Mouse (Mus musculus) liver, adult 2 months (tissue): Measurements from ENCODE around the gene Gpr27. TPM values are rescaled to one million over a fixed set of nuclear protein-coding genes. Genes with fewer than 3 reads are reported as not detected.

Source experiments
- DNase-seq: peaks from one replicate; pipeline ENCODE4 v3.0.0-alpha.2; 2011; ENCODE audit warnings: low read depth, low spot score; ENCODE audit errors: extremely low read depth
- H3K27ac ChIP-seq: fragments of 200-500 bp; replicated peaks from 2 replicates; pipeline ENCODE4 v1.5.1; 2012; ENCODE audit warnings: low read depth, mild to moderate bottlenecking, control low read depth, inconsistent platforms, low read length; ENCODE audit not compliant: insufficient read depth
- H3K27me3 ChIP-seq: fragments of 200-500 bp; 2 replicates; pipeline ENCODE4 v1.6.1; 2012; ENCODE audit warnings: mild to moderate bottlenecking, moderate library complexity, low read length, inconsistent platforms; ENCODE audit not compliant: control insufficient read depth, insufficient read depth
- H3K36me3 ChIP-seq: fragments of 200-500 bp; 2 replicates; pipeline ENCODE4 v1.6.1; 2012; ENCODE audit warnings: low read length, inconsistent platforms; ENCODE audit not compliant: control insufficient read depth, insufficient read depth
- H3K4me1 ChIP-seq: fragments of 200-500 bp; 2 replicates; pipeline ENCODE4 v1.6.1; 2011; ENCODE audit warnings: low read length; ENCODE audit not compliant: control insufficient read depth, insufficient read depth
- H3K4me3 ChIP-seq: fragments of 200-500 bp; 2 replicates; pipeline ENCODE4 v1.5.1; 2011; ENCODE audit warnings: low read depth, mild to moderate bottlenecking, control low read depth, low read length, moderate library complexity; ENCODE audit not compliant: insufficient read depth
- H3K79me2 ChIP-seq: fragments of 200-500 bp; 2 replicates; pipeline ENCODE4 v1.6.1; 2012; ENCODE audit warnings: inconsistent platforms, mild to moderate bottlenecking, low read length, moderate library complexity; ENCODE audit not compliant: control insufficient read depth, insufficient read depth
- H3K9ac ChIP-seq: fragments of 200-500 bp; 2 replicates; pipeline ENCODE4 v1.6.1; 2012; ENCODE audit warnings: low read depth, mild to moderate bottlenecking, control low read depth, inconsistent platforms, low read length
- CTCF ChIP-seq: fragments of 200-500 bp; IDR thresholded peaks from 2 replicates; pipeline ENCODE4 v1.5.1; 2011; ENCODE audit warnings: low read depth, low read length, control low read depth
- POLR2A ChIP-seq: fragments of 200-500 bp; IDR thresholded peaks from 2 replicates; pipeline ENCODE4 v1.6.1; 2011; ENCODE audit warnings: low read length, control low read depth; ENCODE audit not compliant: insufficient read depth; ENCODE audit errors: extremely low read depth
- WGBS: fragments of 180-500 bp; shearing (Covaris S2); methylation state at CpG from one replicate; pipeline ENCODE4 v1.1.7; 2018; 5-methylcytosine and 5-hydroxymethylcytosine counted together
- polyA plus RNA-seq: library from polyadenylated mRNA; depleted of rRNA; stranded (reverse); fragments of >200 nt; gene quantifications from 2 replicates; pipeline ENCODE4 v1.2.3, GENCODE M21; 2012
- total RNA-seq: library from RNA; depleted of rRNA; stranded (reverse); fragments of >200 nt; gene quantifications from 2 replicates; pipeline ENCODE4 v1.2.3, GENCODE M21; 2014

Gene Gpr27
- total and polyA plus RNA-seq, 2 experiments: 0.07 to 0.09 TPM

GRCm38 (mm10) chr6:99683974-99684373 is 8.5 kb upstream of the Gpr27 start:
- Histone ChIP-seq H3K4me3 (no peak overlapping the region), H3K36me3 (no peaks in the 10 kb centered on the region), H3K9ac (no peak overlapping the region), H3K79me2 (no peaks in the 10 kb centered on the region), H3K4me1 (no peaks in the 10 kb centered on the region), H3K27ac (no peak overlapping the region), H3K27me3 (0 out of 2 replicates have a peak, but pooled peaks cover 2% of the 10 kb centered on the region)
- no peak for DNase-seq
- no peak for TF ChIP-seq CTCF
- no peak for TF ChIP-seq POLR2A
- 96% methylated on average over 5 of the region's 5 CpGs for WGBS

DNA sequence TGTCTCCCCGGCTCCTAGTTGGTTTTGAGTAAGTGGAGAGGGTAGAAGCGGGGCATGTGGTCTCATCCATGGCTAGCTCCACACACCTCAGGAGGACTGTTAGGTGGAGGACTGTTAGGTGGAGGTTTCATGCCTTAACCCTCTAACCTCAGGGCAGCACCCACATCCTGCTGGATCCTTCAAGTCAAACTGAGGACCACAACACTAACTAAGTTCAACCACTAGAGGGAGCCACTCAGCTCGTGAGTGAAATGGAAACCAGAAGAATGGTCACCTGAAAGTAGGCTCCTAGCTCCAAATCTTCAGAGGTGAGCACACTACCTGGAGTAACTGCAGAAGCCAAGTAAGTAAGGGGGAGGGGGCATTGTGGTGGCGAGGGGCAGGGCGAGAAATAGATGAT is 7.6 kb upstream of the Gpr27 start:
- peak; percentile 36 for DNase-seq
- Histone ChIP-seq H3K27ac (no peak overlapping the region), H3K4me3 (no peak overlapping the region), H3K27me3 (0 out of 2 replicates have a peak, but pooled peaks cover 2% of the 10 kb centered on the region), H3K9ac (no peak overlapping the region), H3K36me3 (no peaks in the 10 kb centered on the region), H3K4me1 (no peaks in the 10 kb centered on the region), H3K79me2 (no peaks in the 10 kb centered on the region)
- 57% methylated on average over 5 of the region's 5 CpGs for WGBS
- TF ChIP-seq CTCF (peak; percentile 32; the same call in 1 of the 2 replicates), POLR2A (no peak)

DNA sequence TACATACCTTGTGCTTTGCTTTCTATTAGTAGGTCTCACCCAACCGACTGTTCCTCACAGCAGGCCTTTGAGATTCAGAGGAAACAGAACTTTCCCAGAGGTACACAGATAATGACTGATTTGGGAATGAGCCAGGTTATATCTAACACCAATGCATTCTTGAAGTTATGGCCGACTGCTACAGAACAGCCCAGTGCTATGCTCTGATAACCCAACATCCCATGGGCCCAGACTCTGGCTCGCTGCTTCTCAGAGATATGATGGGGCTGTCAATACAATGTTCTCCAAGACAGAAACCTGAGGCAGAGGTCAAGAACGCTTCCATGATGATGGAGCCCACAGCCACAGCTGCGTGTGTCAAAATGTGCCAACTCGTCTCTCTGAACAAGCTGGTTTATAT is 4.0 kb upstream of the Gpr27 start:
- peaks cover 20% of the 10 kb centered on the region for H3K27me3 ChIP-seq
- H3K79me2 ChIP-seq: no peaks in the 10 kb centered on the region; the same call in 1 of the 2 replicates

GRCm38 (mm10) chr6:99691666-99692205 is 743 bp upstream of the Gpr27 start:
- H3K9ac ChIP-seq: no peak overlapping the region

More for the DNA sequence above, 4.0 kb upstream of the Gpr27 start:
- Histone ChIP-seq H3K4me3 (no peak overlapping the region), H3K27ac (no peak overlapping the region), H3K4me1 (peaks cover 2% of the 10 kb centered on the region; the same call in 1 of the 2 replicates), H3K36me3 (no peaks in the 10 kb centered on the region), H3K9ac (no peak overlapping the region)
- no peak for TF ChIP-seq POLR2A
- no peak for TF ChIP-seq CTCF
- DNase-seq: no peak
- WGBS: 72% methylated on average over 6 of the region's 6 CpGs

GRCm38 (mm10) chr6:99692916-99693841 is 700 bp downstream of the Gpr27 start:
- Histone ChIP-seq H3K9ac (peak overlapping the region; percentile 51; the same call in 1 of the 2 replicates), H3K4me3 (peak overlapping the region; percentile 65; the same call in 1 of the 2 replicates), H3K4me1 (peaks cover 2% of the 10 kb centered on the region; the same call in 1 of the 2 replicates), H3K36me3 (no peaks in the 10 kb centered on the region), H3K27me3 (peaks cover 23% of the 10 kb centered on the region), H3K79me2 (no peaks in the 10 kb centered on the region; the same call in 1 of the 2 replicates), H3K27ac (no peak overlapping the region)
- no peak for DNase-seq
- WGBS: 3% methylated on average over 108 of the region's 110 CpGs
- no peak for TF ChIP-seq POLR2A
- no peak for TF ChIP-seq CTCF

More at GRCm38 (mm10) chr6:99691666-99692205, 743 bp upstream of the Gpr27 start:
- Histone ChIP-seq H3K4me1 (peaks cover 2% of the 10 kb centered on the region; the same call in 1 of the 2 replicates), H3K4me3 (peak overlapping the region; percentile 20; the same call in 1 of the 2 replicates), H3K79me2 (no peaks in the 10 kb centered on the region; the same call in 1 of the 2 replicates), H3K27me3 (peaks cover 21% of the 10 kb centered on the region), H3K36me3 (no peaks in the 10 kb centered on the region), H3K27ac (no peak overlapping the region)
- WGBS: 9% methylated on average over 24 of the region's 25 CpGs
- DNase-seq: no peak
- TF ChIP-seq CTCF: no peak
- TF ChIP-seq POLR2A: no peak

GRCm38 (mm10) chr6:99700484-99700883 is 8.0 kb downstream of the Gpr27 start:
- no peaks in the 10 kb centered on the region for H3K79me2 ChIP-seq
- no peaks in the 10 kb centered on the region for H3K4me1 ChIP-seq
- WGBS: 76% methylated on average over 3 of the region's 3 CpGs
- no peak overlapping the region for H3K27ac ChIP-seq
- no peak overlapping the region for H3K9ac ChIP-seq
- H3K36me3 ChIP-seq: no peaks in the 10 kb centered on the region
- TF ChIP-seq CTCF (no peak), POLR2A (no peak)
- H3K4me3 ChIP-seq: no peak overlapping the region
- H3K27me3 ChIP-seq: peaks cover 5% of the 10 kb centered on the region; the same call in 1 of the 2 replicates
- no peak for DNase-seq
